Mouse (Mus musculus): Measurements from ENCODE around the gene Tmem94.

Tmem94 gene

GRCm38 (mm10) chr11:115808696-115809310 is 43.6 kb downstream of the Tmem94 start:
- in situ Hi-C loops (cut with MboI, MseI) = no loop called here

GRCm38 (mm10) chr11:115809311-115809781 is 44.1 kb downstream of the Tmem94 start:
- in situ Hi-C loops (cut with MboI, MseI) = no loop called here

GRCm38 (mm10) chr11:115810377-115810776 is 45.1 kb downstream of the Tmem94 start:
- in situ Hi-C loops (cut with MboI, MseI) = loop anchor here (5.0 kb wide), 2 partner anchors 88 to 163 kb away; no protein-coding TSS in a partner anchor

- in situ Hi-C loops (cut with MboI, MseI) = loop anchor here (5.0 kb wide), 2 partner anchors 89 to 164 kb away; no protein-coding TSS in a partner anchor
Observed at GRCm38 (mm10) chr11:115811381-115812093, 46.3 kb downstream of the Tmem94 start.

GRCm38 (mm10) chr11:115812095-115812494 is 46.9 kb downstream of the Tmem94 start:
- in situ Hi-C loops (cut with MboI, MseI) = loop anchor here (5.0 kb wide), 2 partner anchors 90 to 165 kb away; no protein-coding TSS in a partner anchor

GRCm38 (mm10) chr11:115812533-115813420 is 47.5 kb downstream of the Tmem94 start:
- in situ Hi-C loops (cut with MboI, MseI) = loop anchor here (5.0 kb wide), 2 partner anchors 90 to 165 kb away; no protein-coding TSS in a partner anchor

- in situ Hi-C loops (cut with MboI, MseI) = loop anchor here (5.0 kb wide), 2 partner anchors 91 to 166 kb away; no protein-coding TSS in a partner anchor
Observed at GRCm38 (mm10) chr11:115813507-115814296, 48.5 kb downstream of the Tmem94 start, which contains the start of gene Caskin2. Gene Caskin2 (minus strand): TSS chr11:115813639.

- in situ Hi-C loops (cut with MboI, MseI) = loop anchor here (5.0 kb wide), 2 partner anchors 93 to 168 kb away; no protein-coding TSS in a partner anchor
Observed at GRCm38 (mm10) chr11:115814605-115815450, 49.6 kb downstream of the Tmem94 start, which contains the start of gene Tsen54. Gene Tsen54 (plus strand): TSS chr11:115814724.

GRCm38 (mm10) chr11:115817331-115817730 is 52.1 kb downstream of the Tmem94 start:
- in situ Hi-C loops (cut with MboI, MseI) = no loop called here

GRCm38 (mm10) chr11:115819915-115820623 is 54.8 kb downstream of the Tmem94 start:
- in situ Hi-C loops (cut with MboI, MseI) = no loop called here

- in situ Hi-C loops (cut with MboI, MseI) = no loop called here
Observed at GRCm38 (mm10) chr11:115821001-115821400, 55.8 kb downstream of the Tmem94 start.

- in situ Hi-C loops (cut with MboI, MseI) = no loop called here
Observed at GRCm38 (mm10) chr11:115823774-115824740, 58.8 kb downstream of the Tmem94 start, which contains the start of gene Llgl2. Gene Llgl2 (plus strand): TSS chr11:115824049.

GRCm38 (mm10) chr11:115824813-115825212 is 59.6 kb downstream of the Tmem94 start:
- in situ Hi-C loops (cut with MboI, MseI) = no loop called here

GRCm38 (mm10) chr11:115826487-115826886 is 61.3 kb downstream of the Tmem94 start:
- in situ Hi-C loops (cut with MboI, MseI) = no loop called here

GRCm38 (mm10) chr11:115827624-115828023 is 62.4 kb downstream of the Tmem94 start:
- in situ Hi-C loops (cut with MboI, MseI) = no loop called here

- in situ Hi-C loops (cut with MboI, MseI) = no loop called here
Observed at GRCm38 (mm10) chr11:115829036-115829435, 63.8 kb downstream of the Tmem94 start.

- in situ Hi-C loops (cut with MboI, MseI) = no loop called here
Observed at GRCm38 (mm10) chr11:115830550-115831325, 65.5 kb downstream of the Tmem94 start.

Measured in T-helper 1 cell (primary cell).